Mouse (Mus musculus): ENCODE results near the gene Dip2c.

- TF ChIP-seq POLR2A (IDR thresholded peaks at IDR 0.05; ENCODE audit: borderline replicate concordance, extremely low read depth, low read depth, low read length) (no peak), CTCF (IDR thresholded peaks at IDR 0.05; ENCODE audit: insufficient read depth, low read length) (no peak)
These were observed 190.9 kb downstream of the Dip2c start for GRCm38 (mm10) chr13:9467216-9467615.
